Mouse (Mus musculus): ENCODE measurements around the gene Nmur1. TPM values are rescaled to one million over a fixed set of nuclear protein-coding genes. Genes with fewer than 3 reads are reported as not detected.
A peak's percentile ranks its signal among the peaks of the same experiment; 100 is the strongest.

Nmur1 gene
- polyA plus RNA-seq (2015; fragmentation: Nextera tagmentation; extraction: Ambion mirVana): 0.17 TPM in 1 of 2 replicates, not detected in the other

DNA sequence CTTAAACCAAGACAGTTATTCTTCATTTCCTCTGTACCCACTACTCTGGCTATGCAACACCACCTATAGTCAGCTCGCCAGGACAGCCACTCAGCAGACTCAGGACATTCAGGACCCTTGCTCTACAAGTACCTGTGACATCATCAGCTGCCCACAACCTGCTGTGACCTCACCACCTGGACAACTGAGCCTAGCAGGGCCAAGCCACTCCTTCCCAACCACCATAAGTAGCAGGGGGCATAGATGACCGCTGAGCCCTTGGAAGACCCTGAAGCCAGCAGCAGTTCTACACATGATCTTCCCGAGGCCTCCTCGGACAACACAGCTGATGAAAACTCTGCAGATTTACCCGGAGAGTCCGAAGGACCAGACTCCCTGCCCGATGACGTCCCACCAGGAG is at the start of gene Nmur1, which contains the start of gene Tex44:
Gene Nmur1 (minus strand): TSS at position 101 of the 400 bp plus-strand sequence.
Gene Tex44 (plus strand): TSS at position 202 of the 400 bp plus-strand sequence.
- no peak for DNase-seq (ENCODE audit: low spot score)

DNA sequence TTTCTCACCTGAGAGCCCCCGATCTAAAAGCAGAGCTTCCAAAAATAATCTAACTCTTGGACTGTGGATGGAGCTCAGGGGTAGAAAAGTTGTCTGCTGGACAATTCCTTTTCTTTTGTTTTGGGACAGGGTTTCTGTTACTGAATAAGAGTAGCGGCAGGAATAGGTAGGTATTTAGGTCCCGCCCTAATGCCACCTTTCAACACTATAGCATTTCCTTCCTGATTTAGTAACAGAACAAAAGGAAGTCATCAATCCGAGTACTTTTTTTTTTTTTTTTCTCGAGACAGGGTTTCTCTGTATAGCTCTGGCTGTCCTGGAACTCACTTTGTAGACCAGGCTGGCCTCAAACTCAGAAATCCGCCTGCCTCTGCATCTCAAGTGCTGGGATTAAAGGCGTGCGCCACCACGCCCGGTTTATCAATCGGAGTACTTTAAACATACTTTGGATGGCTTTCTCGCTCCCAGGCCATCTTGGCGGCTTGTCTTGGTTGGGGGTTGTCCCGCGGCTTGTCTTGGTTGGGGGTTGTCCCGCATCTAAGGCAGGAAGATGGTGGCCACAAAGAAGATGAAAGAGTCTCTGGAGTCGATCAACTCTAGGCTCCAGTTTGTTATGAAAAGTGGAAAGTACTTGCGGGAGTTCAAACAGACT is 47.2 kb upstream of the Nmur1 start:
- no peak for DNase-seq (ENCODE audit: low spot score)

DNA sequence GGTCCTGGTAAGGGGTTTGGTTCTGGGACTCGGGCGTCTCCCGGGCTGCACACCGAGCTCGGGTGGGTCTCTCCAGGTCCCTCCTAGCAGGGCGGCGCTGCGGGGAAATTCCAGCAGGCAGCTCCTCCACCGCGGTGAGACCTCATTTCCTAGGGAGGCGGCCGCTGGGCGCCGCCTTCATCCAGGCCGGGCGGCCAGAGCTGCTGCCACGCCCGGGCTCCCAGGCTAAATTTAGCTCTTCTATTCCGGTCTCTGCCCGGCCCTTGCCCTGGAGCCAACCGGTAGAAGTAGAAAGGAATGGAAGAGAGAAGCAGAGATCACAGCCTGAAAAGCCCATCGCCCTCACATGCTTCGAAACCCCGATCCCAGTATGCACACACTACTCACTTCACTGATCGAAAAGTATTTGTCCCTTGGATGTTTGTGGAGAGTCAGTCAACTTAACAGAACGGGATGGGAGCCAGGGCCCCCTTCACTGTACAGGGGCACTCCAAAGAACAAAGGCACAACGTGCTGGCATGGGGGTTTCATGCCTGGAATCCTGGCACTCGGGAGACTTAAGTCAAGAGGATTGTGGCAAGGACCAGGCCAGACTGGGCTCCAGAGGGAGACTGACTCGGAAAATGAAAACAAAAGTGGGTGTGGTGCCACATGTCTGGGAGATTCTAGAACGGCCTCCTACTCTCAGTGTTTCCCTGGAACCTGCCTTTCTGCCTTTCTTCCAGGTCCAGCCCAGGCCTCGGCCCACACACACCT is 46.3 kb upstream of the Nmur1 start:
- no peak for DNase-seq (ENCODE audit: low spot score)

DNA sequence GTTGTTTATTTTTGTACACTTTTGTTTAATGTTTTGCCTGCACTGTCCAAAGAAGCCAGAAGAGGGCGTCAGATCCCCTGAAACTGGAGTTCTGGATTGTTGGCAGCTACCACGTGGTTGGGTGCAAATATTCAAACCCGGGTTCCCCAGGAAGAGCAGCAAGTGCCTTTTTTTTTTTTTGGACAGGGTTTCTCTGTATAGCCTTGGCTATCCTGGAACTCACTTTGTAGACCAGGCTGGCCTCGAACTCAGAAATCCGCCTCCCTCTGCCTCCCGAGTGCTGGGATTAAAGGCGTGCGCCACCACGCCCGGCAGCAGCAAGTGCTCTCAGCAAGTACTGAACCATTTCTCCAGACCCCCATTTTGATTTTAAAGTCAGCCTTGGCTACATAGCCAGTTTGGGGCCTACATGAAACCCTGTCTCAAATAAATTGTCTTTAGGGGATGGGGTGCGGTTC is 45.5 kb upstream of the Nmur1 start:
- peak; percentile 65 for DNase-seq (ENCODE audit: low spot score)

DNA sequence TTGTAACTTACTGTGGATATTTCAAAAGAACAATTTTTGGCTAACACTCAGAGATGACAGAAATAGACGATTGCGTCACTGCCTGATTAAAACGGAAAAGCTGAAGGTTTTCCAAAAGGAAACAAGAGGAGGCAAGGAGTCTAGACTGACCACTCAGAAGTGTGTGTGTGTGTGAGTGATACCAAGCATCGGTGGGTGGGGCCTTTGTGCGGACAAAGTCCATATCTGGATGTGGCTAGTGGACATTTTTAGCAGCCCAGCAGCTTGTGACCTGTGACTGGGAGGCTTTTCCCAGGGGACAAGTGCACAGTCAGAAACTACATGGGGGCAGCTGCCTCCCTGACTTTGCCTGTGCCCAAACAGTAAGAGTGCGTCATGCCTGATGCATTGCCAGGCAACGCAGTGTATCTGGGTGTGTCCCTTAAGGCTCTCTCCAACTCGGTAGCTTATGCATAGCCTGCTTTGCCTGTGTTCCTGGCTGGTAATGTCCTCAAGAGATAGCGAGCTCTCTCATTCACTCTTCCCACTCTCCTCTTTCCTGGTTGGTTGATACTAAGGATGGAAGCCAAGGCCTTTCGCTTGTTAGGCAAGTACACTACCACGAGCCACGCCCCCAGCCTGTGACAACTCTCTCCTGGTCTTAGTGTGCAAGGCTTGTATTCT is 44.6 kb upstream of the Nmur1 start:
- DNase-seq (ENCODE audit: low spot score): no peak

DNA sequence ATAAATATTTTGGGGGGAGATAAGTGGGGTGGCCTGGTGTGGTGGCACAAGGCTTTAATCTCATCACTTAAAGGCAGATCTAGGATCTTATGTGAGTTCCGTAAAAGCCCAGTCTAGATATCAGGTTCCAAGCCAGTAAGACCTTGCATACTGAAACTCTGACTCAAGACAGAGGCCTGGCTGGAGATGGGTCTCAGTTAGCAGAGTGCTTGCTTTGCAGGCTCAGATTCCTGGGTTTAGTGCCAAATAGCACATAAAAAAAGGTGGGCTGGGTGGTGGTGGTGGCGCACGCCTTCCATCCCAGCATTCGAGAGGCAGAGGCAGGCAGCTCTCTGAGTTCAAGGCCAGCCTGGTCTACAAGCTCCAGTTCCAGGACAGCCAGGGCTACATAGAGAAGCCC is 43.8 kb upstream of the Nmur1 start:
- DNase-seq (ENCODE audit: low spot score): no peak

DNA sequence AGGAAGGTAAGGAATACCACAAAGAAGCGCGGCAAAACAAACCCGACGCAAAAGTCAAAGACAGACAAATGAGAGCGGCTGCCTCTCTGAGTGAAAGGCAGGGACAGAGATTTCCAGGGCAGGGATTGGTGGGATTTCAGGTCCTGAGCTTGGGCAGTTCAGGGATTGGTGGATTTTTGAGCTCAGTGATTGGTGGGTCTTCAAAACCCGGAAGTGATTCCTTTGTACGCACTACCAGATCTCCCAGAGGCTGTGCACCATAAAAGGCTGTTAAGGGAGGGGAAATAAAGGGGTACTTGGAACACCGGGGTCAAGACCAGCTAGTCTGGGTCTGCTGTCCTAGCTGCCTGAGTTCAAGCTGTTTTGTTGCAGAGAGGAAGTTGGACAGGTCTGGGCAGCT is 41.4 kb upstream of the Nmur1 start:
- no peak for DNase-seq (ENCODE audit: low spot score)

DNA sequence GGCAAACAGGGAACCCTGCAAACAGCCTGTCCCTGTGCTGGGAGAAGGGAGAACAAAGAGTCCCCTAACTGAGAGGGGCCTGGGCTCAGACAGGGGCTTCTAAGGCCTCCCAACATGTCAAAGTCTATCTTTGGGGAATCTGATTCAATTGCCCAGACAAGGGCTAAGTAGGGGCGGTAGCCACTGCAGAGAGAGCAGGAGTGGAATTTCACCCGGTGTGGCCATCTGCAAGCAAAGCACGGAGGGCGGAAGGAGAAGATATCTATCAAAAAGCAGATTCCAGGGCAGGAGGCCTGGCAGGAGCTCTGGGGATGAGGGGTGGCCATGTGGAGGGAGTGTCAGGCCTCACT is 38.8 kb upstream of the Nmur1 start:
- DNase-seq (ENCODE audit: low spot score): no peak

DNA sequence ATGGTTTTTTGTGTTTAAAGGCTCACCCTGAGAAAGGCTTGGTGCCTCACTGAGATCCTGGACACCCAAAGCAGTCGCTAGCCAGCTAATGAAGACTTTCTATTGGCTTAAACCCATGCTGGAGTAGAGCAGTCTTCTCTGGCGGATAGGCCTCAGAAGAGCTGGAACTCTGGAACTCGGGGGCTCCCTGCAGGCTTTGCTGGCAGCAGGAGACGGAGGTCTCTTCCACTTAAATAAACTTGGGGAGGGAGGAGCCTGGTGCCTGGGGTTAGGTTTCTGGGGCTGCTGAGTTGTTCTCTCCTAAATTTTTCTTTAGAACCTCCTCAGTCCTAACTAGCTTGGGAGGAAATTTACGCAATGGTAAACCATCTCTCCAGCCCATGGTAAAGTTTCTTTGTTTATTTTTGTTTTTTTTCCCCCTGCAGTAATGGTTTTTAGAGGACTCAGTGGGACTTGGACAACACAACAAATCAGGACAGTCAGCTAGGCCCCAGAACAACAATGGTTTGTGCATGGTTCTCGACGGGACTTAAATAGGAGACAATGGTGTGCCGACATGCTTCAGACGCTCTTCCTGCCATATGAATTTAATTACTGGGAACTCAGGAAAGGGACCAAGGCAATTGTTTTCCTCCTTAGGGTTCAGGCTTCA is 38.3 kb upstream of the Nmur1 start:
- DNase-seq (ENCODE audit: low spot score): no peak

DNA sequence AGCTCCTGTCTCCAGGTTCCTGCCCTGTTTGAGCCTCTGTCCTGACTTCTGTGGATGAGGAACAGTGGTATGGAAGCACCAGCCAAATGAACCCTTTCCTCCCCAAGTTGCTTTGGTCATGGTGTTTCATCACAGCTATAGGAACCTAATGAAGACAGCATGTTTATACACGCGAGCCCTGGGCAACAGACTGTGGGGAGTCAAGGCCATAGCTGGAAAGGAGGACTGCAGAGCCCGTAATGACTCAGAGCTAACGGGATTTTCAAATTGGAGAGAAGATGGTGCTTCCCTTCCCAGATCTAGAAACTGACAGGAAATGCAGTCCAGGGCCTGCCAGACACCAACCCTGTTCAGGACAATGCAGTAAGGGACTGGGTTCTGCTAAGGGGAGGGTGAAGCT is 33.3 kb upstream of the Nmur1 start:
- no peak for DNase-seq (ENCODE audit: low spot score)

DNA sequence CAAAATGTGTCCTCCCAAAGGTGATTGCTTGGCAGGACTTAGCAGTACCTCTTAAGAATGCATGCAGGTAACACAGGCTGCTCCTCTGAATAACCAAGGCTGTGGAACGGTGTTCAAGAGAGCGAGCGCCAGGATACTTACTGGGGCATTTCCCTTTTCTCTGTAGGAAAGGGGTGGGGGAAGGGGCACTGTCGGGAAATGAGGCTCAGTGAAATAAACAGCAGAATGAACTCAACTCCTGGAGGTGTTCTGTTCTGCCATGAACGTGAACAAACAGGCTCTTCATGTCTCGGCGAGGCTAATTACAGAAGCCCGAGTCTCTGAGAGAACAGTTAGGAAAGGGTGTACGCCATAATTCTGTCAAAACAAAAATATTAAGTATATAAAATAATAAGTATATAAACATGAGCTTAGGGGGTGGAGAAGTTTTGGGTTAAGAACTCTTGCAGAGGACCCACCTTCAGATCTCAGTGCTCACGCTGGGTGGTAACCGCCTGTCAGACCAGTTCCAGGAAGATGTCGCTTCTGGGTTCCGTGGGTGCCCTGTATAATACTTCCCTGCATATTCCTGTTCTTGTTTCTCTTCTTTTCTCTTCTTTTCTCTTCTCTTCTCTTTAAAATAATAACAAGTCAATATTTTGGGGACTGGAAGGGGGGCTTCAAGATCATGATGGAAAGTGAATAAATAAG is 31.0 kb upstream of the Nmur1 start:
- no peak for DNase-seq (ENCODE audit: low spot score)

DNA sequence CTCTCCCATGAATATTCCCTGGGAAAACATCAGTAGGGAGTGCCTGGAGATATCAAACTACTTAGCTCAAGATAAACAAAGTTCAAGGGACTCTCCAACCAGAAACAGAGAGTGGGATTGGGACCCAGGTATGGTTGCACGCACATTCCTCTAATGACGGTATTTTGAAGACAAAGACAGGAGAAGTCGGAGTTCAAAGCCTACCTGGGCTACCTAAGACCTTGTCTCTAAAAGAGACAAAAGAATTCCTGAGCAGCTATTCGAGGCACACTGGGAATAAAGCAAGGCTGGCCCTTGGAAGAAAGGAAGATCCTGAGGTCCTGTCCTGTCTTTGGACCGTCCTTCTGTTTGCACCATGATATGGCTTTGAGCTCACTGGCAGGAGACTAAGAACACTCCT is 26.7 kb upstream of the Nmur1 start:
- no peak for DNase-seq (ENCODE audit: low spot score)

DNA sequence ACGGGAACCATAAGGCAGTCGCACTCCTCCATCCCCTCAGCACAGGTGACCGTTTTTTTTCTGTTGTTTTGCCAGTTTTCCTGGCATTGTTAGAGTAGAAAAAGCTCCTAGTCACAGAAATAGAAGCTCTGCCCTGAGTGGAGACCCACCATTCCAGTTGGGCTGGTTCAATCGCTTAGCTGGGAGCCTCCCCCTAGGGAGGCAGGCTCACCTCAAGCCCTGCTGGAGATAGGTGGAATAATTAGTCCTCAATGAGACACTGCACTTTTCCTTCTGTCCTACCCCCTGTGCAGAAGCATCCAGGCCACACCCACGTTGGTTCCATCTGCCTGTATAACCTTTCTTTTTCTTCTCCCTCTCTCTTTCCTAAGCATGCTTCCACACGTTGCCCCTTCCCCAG is 23.9 kb upstream of the Nmur1 start:
- no peak for DNase-seq (ENCODE audit: low spot score)

DNA sequence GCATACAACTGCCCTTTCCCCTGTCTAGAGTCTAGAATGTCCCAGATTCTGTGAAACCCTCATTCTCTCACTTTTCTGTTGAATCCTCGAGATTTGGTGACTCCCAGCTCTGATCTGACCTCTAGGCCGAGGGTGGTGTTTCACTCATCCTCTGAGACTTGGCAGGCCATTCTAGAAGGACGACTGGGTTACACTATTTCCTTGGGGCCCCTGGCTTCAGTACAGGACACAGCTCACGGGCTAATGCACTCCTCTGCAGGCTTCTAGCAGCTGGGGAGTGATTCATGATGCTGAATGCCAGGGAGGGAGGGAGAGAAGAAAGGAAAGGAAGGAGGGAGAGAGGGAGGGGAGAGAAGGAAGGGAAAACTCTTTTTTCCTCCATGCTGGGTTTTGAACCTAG is 22.2 kb upstream of the Nmur1 start:
- DNase-seq (ENCODE audit: low spot score): no peak

DNA sequence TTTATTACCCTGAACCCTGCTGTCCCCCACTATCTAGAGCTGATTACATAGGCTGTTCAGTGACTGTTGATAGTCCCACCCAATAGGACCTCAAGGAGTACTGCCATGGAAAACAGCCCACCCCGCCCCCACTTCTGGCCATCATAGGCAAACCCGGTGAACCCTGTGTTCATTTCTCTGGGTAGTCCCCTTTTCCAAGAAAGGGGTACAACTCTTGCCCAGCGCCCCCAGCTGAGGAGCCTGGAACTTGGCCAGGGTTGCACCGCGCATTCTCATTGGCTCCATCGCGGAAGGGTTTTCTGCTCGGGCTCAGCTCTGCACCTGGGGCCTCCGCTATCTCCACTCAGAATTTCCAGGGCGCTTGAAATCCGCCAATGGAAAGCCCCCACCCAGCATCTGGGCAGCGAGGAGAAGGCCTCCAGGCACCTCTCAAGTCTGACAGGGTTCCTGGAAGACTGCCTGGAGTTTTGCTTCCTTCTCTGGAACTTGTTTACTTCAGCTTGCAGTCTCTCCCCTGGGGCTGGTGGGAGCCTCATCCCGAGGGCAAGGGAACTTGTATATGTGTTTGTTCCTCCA is 21.7 kb upstream of the Nmur1 start:
- DNase-seq (ENCODE audit: low spot score): no peak

DNA sequence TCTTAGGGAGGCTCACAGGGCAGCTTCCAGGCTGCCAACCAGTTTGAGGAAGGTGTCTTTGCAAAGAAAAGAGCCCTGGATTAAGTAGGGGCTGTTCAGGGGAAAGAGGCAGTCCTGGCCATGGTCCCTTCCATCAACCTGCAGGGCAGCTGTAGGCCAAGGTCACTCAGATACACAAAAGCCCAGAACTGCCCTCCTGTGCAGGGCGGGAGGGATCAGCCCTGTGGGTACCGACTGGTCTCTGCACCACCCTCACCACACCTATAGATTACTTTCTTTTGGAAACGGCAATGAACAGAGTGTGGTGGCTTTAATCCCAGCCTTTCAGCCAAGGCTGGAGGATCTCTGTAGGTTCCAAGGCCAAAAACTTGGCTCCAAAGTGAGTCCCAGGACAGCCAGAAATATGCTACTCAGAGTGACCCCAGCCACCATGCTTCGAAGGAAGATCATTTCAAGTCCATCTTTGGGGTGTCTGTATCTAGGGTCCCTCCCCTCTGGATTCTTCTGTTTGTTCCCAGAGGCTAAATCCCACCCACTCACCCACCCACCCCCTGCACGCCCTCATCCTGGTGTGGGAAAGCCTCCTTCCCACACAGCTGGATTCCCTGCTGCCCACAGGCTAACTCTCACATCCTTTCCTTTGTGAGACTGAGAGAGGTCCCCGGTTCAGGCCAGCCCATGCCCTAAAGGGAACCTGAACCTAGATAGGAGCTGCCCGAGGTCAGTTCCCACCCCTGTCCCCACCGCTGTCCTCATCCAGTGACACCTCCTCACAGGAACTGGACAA is 17.6 kb upstream of the Nmur1 start:
- DNase-seq (ENCODE audit: low spot score): no peak

DNA sequence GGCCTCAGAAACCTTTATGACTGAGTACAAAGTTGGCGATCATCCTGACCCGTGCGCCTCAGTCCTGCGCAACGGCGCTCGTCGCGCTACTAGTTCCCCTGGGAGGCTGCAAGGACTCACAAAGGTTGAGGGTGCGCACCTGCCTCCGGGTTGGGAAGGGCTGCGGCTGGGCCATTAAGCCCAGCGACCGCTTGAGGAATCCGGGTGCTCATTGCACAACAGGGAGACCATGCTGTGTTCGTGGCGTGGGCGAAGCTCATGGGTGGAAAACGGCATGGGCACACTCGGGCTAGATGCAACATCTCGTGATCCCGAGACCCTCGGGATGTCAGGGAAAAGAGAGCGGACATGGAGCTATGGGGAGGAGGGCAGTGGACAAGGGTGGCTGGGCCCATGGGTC is 16.8 kb upstream of the Nmur1 start:
- DNase-seq (ENCODE audit: low spot score): no peak

DNA sequence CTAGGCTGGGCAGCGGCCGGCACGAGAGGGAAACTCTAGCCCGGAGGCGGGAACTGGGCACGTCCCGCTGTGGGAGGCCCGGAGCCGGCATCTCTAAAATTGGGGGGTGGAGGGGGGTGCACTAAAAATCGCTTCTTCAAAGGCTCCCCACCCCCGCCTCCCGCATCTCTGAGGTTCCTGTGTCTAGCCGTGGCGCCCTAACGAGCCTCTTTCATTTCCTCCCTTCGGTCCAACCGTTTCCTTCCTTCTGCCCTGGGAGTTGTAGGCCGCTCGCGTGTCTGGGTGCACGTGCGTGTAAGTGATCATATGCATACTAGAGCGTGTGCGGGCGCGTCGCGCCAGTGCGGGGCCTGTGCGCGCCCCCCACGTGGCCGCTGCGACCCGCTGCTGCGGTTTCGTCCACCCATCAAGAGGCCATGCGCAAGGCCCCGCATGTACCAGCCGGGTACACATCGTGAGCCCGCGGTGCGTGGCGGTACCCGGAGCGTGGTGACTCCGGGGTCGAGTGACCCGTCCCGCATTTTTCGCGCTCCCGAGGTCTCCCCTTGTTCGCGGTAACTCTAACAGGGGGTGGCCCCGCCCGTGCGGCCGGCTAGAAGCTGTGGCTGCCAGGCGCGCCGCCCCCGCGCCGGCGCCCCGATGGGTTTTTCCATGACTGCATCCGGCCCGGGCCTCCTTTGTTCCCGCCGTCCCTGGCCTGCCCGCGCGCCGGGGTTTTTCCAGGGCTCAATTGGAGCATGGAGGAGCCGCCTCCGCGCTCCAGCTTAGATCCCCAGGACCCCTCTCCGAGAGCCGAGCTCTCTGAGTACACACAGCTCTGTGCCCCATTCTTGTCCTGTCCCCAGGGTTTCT is 16.2 kb upstream of the Nmur1 start:
- peak; percentile 86 for DNase-seq (ENCODE audit: low spot score)

DNA sequence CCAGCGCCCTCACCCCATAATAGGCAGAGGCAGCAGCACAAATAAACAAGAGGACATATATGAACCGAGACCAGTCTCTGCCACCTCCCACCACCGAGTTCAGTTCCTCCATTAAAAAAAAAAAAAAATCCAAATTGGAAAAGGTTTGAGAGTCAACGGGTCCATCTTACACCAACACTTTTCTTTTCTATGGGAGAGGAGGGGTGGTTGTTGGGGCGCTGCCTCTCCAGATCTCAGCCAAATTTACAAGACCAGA is 15.6 kb upstream of the Nmur1 start:
- DNase-seq (ENCODE audit: low spot score): no peak
